Mouse (Mus musculus): ENCODE results near the gene Pspn.

- TF ChIP-seq CTCF (IDR thresholded peaks at IDR 0.05; ENCODE audit: insufficient read depth, low read depth, low read length) (no peak), POLR2A (IDR thresholded peaks at IDR 0.05; ENCODE audit: insufficient read depth, low read depth, low read length) (no peak)
These were observed 4.8 kb downstream of the Pspn start for GRCm38 (mm10) chr17:56995046-56995445.
